Mouse (Mus musculus): ENCODE results near the gene Slc8a3. TPM values are rescaled to one million over a fixed set of nuclear protein-coding genes. Genes with fewer than 3 reads are reported as not detected.

Slc8a3 gene
- total RNA-seq, 1 experiment: 0.09 TPM

GRCm38 (mm10) chr12:81175252-81175651 is 157.7 kb downstream of the Slc8a3 start:
- Histone ChIP-seq H3K27ac (ENCODE audit: insufficient read depth, low read depth, low read length, poor library complexity, severe bottlenecking) (no peak overlapping the region), H3K4me1 (ENCODE audit: control insufficient read depth in 2 of 2, insufficient read depth in 2 of 2, low read length in 2 of 2, poor library complexity in 1 of 2) (no peaks in the 10 kb centered on the region), H3K9ac (ENCODE audit: insufficient read depth, low read depth, low read length, poor library complexity, severe bottlenecking) (no peak overlapping the region), H3K4me3 (ENCODE audit: insufficient read depth in 1 of 2, low read depth in 1 of 2, low read length in 2 of 2, poor library complexity in 1 of 2, severe bottlenecking in 1 of 2) (no peak overlapping the region), H3K9me3 (ENCODE audit: control insufficient read depth, insufficient read depth, low read depth, low read length) (no peaks in the 10 kb centered on the region), H3K36me3 (ENCODE audit: control insufficient read depth, insufficient read depth, low read length, poor library complexity, severe bottlenecking) (peaks cover under 1% of the 10 kb centered on the region; the same call in 1 of the 2 replicates)
- TF ChIP-seq ZC3H11A (IDR thresholded peaks at IDR 0.05; ENCODE audit: borderline replicate concordance, low read depth, low read length): no peak
- no peak for TF ChIP-seq HCFC1 (IDR thresholded peaks at IDR 0.05; ENCODE audit: borderline replicate concordance, insufficient read depth, low read length)
- no peak for TF ChIP-seq CHD2 (IDR thresholded peaks at IDR 0.05; ENCODE audit: low read depth, low read length)
- TF ChIP-seq ZNF384 (IDR thresholded peaks at IDR 0.05; ENCODE audit: low read depth, low read length): no peak
- TF ChIP-seq MAFK (IDR thresholded peaks at IDR 0.05; ENCODE audit: insufficient read depth, low read depth, low read length): no peak
- no peak for DNase-seq (ENCODE audit: low read depth, low spot score)
- in situ Hi-C loops (cut with MboI; ENCODE audit: low sequenced_read_pairs in 2 of 2, unreplicated experiment in 2 of 2): no loop called here

GRCm38 (mm10) chr12:81173893-81174292 is 159.1 kb downstream of the Slc8a3 start:
- in situ Hi-C loops (cut with MboI; ENCODE audit: low sequenced_read_pairs in 2 of 2, unreplicated experiment in 2 of 2): no loop called here
- no peak overlapping the region for H3K4me3 ChIP-seq (ENCODE audit: insufficient read depth in 1 of 2, low read depth in 1 of 2, low read length in 2 of 2, poor library complexity in 1 of 2, severe bottlenecking in 1 of 2)
- no peak for TF ChIP-seq ZNF384 (IDR thresholded peaks at IDR 0.05; ENCODE audit: low read depth, low read length)
- no peak for TF ChIP-seq CHD2 (IDR thresholded peaks at IDR 0.05; ENCODE audit: low read depth, low read length)
- H3K36me3 ChIP-seq (ENCODE audit: control insufficient read depth, insufficient read depth, low read length, poor library complexity, severe bottlenecking): 0 out of 2 replicates have a peak, but pooled peaks cover 3% of the 10 kb centered on the region
- no peak for DNase-seq (ENCODE audit: low read depth, low spot score)
- H3K27ac ChIP-seq (ENCODE audit: insufficient read depth, low read depth, low read length, poor library complexity, severe bottlenecking): no peak overlapping the region
- no peaks in the 10 kb centered on the region for H3K9me3 ChIP-seq (ENCODE audit: control insufficient read depth, insufficient read depth, low read depth, low read length)
- no peaks in the 10 kb centered on the region for H3K4me1 ChIP-seq (ENCODE audit: control insufficient read depth in 2 of 2, insufficient read depth in 2 of 2, low read length in 2 of 2, poor library complexity in 1 of 2)
- H3K9ac ChIP-seq (ENCODE audit: insufficient read depth, low read depth, low read length, poor library complexity, severe bottlenecking): no peak overlapping the region

GRCm38 (mm10) chr12:81173011-81173410 is 160.0 kb downstream of the Slc8a3 start:
- in situ Hi-C loops (cut with MboI; ENCODE audit: low sequenced_read_pairs in 2 of 2, unreplicated experiment in 2 of 2): no loop called here

GRCm38 (mm10) chr12:81170076-81170475 is 162.9 kb downstream of the Slc8a3 start:
- no peak for DNase-seq (ENCODE audit: low read depth, low spot score)
- peaks cover 3% of the 10 kb centered on the region in 2 experiments; a peak in 2 of 4 replicates for H3K4me1 ChIP-seq (ENCODE audit: control insufficient read depth in 2 of 2, insufficient read depth in 2 of 2, low read length in 2 of 2, poor library complexity in 1 of 2)
- TF ChIP-seq HCFC1 (IDR thresholded peaks at IDR 0.05; ENCODE audit: borderline replicate concordance, insufficient read depth, low read length): no peak
- no peak for TF ChIP-seq CHD2 (IDR thresholded peaks at IDR 0.05; ENCODE audit: low read depth, low read length)
- TF ChIP-seq ZNF384 (IDR thresholded peaks at IDR 0.05; ENCODE audit: low read depth, low read length): no peak
- TF ChIP-seq ZC3H11A (IDR thresholded peaks at IDR 0.05; ENCODE audit: borderline replicate concordance, low read depth, low read length): no peak
- no peak for TF ChIP-seq MAFK (IDR thresholded peaks at IDR 0.05; ENCODE audit: insufficient read depth, low read depth, low read length)
- no peaks in the 10 kb centered on the region for H3K9me3 ChIP-seq (ENCODE audit: control insufficient read depth, insufficient read depth, low read depth, low read length)
- in situ Hi-C loops (cut with MboI; ENCODE audit: low sequenced_read_pairs in 2 of 2, unreplicated experiment in 2 of 2): no loop called here
- H3K27ac ChIP-seq (ENCODE audit: insufficient read depth, low read depth, low read length, poor library complexity, severe bottlenecking): no peak overlapping the region
- H3K9ac ChIP-seq (ENCODE audit: insufficient read depth, low read depth, low read length, poor library complexity, severe bottlenecking): no peak overlapping the region
- H3K36me3 ChIP-seq (ENCODE audit: control insufficient read depth, insufficient read depth, low read length, poor library complexity, severe bottlenecking): 0 out of 2 replicates have a peak, but pooled peaks cover 3% of the 10 kb centered on the region
- no peak overlapping the region for H3K4me3 ChIP-seq (ENCODE audit: insufficient read depth in 1 of 2, low read depth in 1 of 2, low read length in 2 of 2, poor library complexity in 1 of 2, severe bottlenecking in 1 of 2)

More at GRCm38 (mm10) chr12:81173011-81173410, 160.0 kb downstream of the Slc8a3 start:
- TF ChIP-seq MAFK (IDR thresholded peaks at IDR 0.05; ENCODE audit: insufficient read depth, low read depth, low read length): no peak
- no peak for TF ChIP-seq HCFC1 (IDR thresholded peaks at IDR 0.05; ENCODE audit: borderline replicate concordance, insufficient read depth, low read length)
- TF ChIP-seq ZC3H11A (IDR thresholded peaks at IDR 0.05; ENCODE audit: borderline replicate concordance, low read depth, low read length): no peak
- TF ChIP-seq CHD2 (IDR thresholded peaks at IDR 0.05; ENCODE audit: low read depth, low read length): no peak
- no peak for TF ChIP-seq ZNF384 (IDR thresholded peaks at IDR 0.05; ENCODE audit: low read depth, low read length)
- H3K9ac ChIP-seq (ENCODE audit: insufficient read depth, low read depth, low read length, poor library complexity, severe bottlenecking): no peak overlapping the region
- peaks cover 0 to under 1% of the 10 kb centered on the region in 2 experiments; a peak in 1 of 4 replicates for H3K4me1 ChIP-seq (ENCODE audit: control insufficient read depth in 2 of 2, insufficient read depth in 2 of 2, low read length in 2 of 2, poor library complexity in 1 of 2)
- H3K9me3 ChIP-seq (ENCODE audit: control insufficient read depth, insufficient read depth, low read depth, low read length): no peaks in the 10 kb centered on the region
- no peak for DNase-seq (ENCODE audit: low read depth, low spot score)
- no peak overlapping the region for H3K4me3 ChIP-seq (ENCODE audit: insufficient read depth in 1 of 2, low read depth in 1 of 2, low read length in 2 of 2, poor library complexity in 1 of 2, severe bottlenecking in 1 of 2)
- H3K36me3 ChIP-seq (ENCODE audit: control insufficient read depth, insufficient read depth, low read length, poor library complexity, severe bottlenecking): 0 out of 2 replicates have a peak, but pooled peaks cover 3% of the 10 kb centered on the region
- no peak overlapping the region for H3K27ac ChIP-seq (ENCODE audit: insufficient read depth, low read depth, low read length, poor library complexity, severe bottlenecking)

GRCm38 (mm10) chr12:81168494-81168893 is 164.5 kb downstream of the Slc8a3 start:
- no peak for DNase-seq (ENCODE audit: low read depth, low spot score)
- in situ Hi-C loops (cut with MboI; ENCODE audit: low sequenced_read_pairs in 2 of 2, unreplicated experiment in 2 of 2): no loop called here
- no peak overlapping the region for H3K27ac ChIP-seq (ENCODE audit: insufficient read depth, low read depth, low read length, poor library complexity, severe bottlenecking)
- 0 out of 2 replicates have a peak, but pooled peaks cover 3% of the 10 kb centered on the region for H3K36me3 ChIP-seq (ENCODE audit: control insufficient read depth, insufficient read depth, low read length, poor library complexity, severe bottlenecking)
- H3K4me1 ChIP-seq (ENCODE audit: control insufficient read depth in 2 of 2, insufficient read depth in 2 of 2, low read length in 2 of 2, poor library complexity in 1 of 2): peaks cover 3% of the 10 kb centered on the region in 2 experiments; a peak in 2 of 4 replicates
- H3K9me3 ChIP-seq (ENCODE audit: control insufficient read depth, insufficient read depth, low read depth, low read length): no peaks in the 10 kb centered on the region
- no peak overlapping the region for H3K9ac ChIP-seq (ENCODE audit: insufficient read depth, low read depth, low read length, poor library complexity, severe bottlenecking)
- TF ChIP-seq MAFK (IDR thresholded peaks at IDR 0.05; ENCODE audit: insufficient read depth, low read depth, low read length) (no peak), HCFC1 (IDR thresholded peaks at IDR 0.05; ENCODE audit: borderline replicate concordance, insufficient read depth, low read length) (no peak), CHD2 (IDR thresholded peaks at IDR 0.05; ENCODE audit: low read depth, low read length) (no peak), ZNF384 (IDR thresholded peaks at IDR 0.05; ENCODE audit: low read depth, low read length) (no peak)
- no peak overlapping the region for H3K4me3 ChIP-seq (ENCODE audit: insufficient read depth in 1 of 2, low read depth in 1 of 2, low read length in 2 of 2, poor library complexity in 1 of 2, severe bottlenecking in 1 of 2)
